Mouse (Mus musculus): ENCODE results near the gene Fam57a. TPM values are rescaled to one million over a fixed set of nuclear protein-coding genes. Genes with fewer than 3 reads are reported as not detected.

Gene Fam57a
- polyA plus RNA-seq, 1 experiment from 2014 or later = 36.4 TPM

- no peaks in the 10 kb centered on the region for H3K27me3 ChIP-seq (ENCODE audit: low read depth, poor library complexity, severe bottlenecking)
- H3K4me1 ChIP-seq = no peaks in the 10 kb centered on the region
- 95% methylated on average over 3 of the region's 3 CpGs for WGBS
- no peaks in the 10 kb centered on the region for H3K9me3 ChIP-seq (replicated peaks)
- H3K27ac ChIP-seq = no peak overlapping the region
- no peak overlapping the region for H3K4me3 ChIP-seq
- no peak for DNase-seq (ENCODE audit: low spot score)
- peaks cover 89% of the 10 kb centered on the region for H3K36me3 ChIP-seq
These were observed 56.7 kb downstream of the Fam57a start for GRCm38 (mm10) chr11:76236136-76236535.

GRCm38 (mm10) chr11:76239750-76240149, 60.3 kb downstream of the Fam57a start:
- peaks cover 55% of the 10 kb centered on the region for H3K36me3 ChIP-seq
- H3K4me1 ChIP-seq = peaks cover 16% of the 10 kb centered on the region
- H3K27me3 ChIP-seq (ENCODE audit: low read depth, poor library complexity, severe bottlenecking) = no peaks in the 10 kb centered on the region
- DNase-seq (ENCODE audit: low spot score) = no peak
- H3K4me3 ChIP-seq = no peak overlapping the region
- H3K9me3 ChIP-seq (replicated peaks) = no peaks in the 10 kb centered on the region
- no peak overlapping the region for H3K27ac ChIP-seq
- WGBS = 95% methylated on average over 2 of the region's 2 CpGs

DNA sequence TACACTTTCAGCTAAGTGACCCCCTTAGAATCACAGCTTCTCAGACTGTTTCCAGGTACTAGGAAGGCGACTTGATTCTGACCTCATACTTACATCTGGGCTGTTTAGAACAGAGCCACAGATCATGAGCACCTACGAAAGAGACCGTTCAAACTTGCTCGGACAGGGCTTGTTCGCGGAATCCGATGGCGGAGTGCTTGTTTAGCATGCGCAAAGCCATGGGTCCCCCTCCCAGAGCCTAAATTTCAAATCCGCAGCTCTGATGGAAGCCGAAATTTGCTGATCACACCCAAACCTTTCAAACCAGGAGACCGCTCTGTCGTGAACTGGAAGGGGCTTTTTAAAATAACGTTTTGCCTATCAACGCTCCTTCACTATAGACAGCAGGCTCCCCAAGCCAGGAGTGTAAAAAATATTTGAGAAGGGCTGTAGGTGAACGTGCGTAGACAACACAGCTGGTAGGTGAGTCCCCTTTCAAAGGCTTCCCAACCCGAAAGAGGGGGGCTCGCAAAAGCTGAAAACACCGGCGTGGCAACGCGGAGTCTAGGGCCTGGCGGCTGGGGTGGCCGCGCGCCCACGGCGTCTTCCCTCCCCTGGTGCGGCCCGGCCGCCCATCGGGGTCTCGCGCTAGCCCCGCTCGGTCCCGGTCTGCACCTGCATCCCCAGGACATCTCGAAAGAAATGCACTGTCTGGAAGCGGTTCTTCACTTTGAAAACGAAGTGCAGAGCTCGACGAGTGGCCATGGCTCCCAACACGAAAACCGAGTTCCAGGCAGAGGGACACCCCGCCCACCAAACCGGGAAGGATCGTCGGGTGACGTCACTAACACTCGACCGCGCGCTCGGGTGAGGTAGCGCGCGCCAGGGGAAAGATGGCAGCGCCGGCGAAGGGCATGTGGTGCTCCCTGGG, 63.7 kb downstream of the Fam57a start, which contains the start of the genes Mrm3 and Glod4:
Mrm3 (plus strand) TSS at position 815 of the 910 bp plus-strand sequence.
Glod4 (minus strand) TSS at position 825 of the 910 bp plus-strand sequence.
- no peaks in the 10 kb centered on the region for H3K9me3 ChIP-seq (replicated peaks)
- H3K36me3 ChIP-seq = peaks cover 40% of the 10 kb centered on the region
- H3K4me1 ChIP-seq = peaks cover 18% of the 10 kb centered on the region
- peak within 1 kb of the TSS; percentile 95 for H3K4me3 ChIP-seq
- peak; percentile 98 for DNase-seq (ENCODE audit: low spot score)
- H3K27me3 ChIP-seq (ENCODE audit: low read depth, poor library complexity, severe bottlenecking) = no peaks in the 10 kb centered on the region
- under 1% methylated on average over 61 of the region's 61 CpGs for WGBS
- H3K27ac ChIP-seq = peak within 1 kb of the TSS; percentile 91

- Histone ChIP-seq H3K4me3 (peak overlapping the region; percentile 95), H3K4me1 (peaks cover 18% of the 10 kb centered on the region), H3K27ac (peak overlapping the region; percentile 91), H3K27me3 (ENCODE audit: low read depth, poor library complexity, severe bottlenecking) (no peaks in the 10 kb centered on the region), H3K9me3 (replicated peaks) (no peaks in the 10 kb centered on the region), H3K36me3 (peaks cover 39% of the 10 kb centered on the region)
- 2% methylated on average over 34 of the region's 34 CpGs for WGBS
- DNase-seq (ENCODE audit: low spot score) = no peak
These were observed 64.5 kb downstream of the Fam57a start for GRCm38 (mm10) chr11:76243811-76244546.

DNA sequence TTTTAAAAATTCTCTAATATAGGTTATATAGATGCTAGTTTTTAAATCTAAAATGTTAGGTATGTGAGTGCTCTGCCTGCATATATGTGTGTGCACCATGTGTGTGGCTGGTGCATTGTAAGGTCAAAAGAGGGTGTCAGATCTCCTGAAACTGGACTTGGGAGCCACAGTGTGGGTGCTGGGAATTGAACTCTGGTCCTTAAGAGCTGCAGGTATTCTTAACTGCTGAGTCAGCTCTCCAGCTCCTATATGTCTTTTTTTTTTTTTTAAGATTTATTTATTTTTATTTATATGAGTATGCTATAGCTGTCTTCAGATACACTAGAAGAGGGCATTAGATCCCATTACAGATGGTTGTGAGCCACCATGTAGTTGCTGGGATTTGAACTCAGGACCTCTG, 67.0 kb downstream of the Fam57a start:
- H3K9me3 ChIP-seq (replicated peaks) = no peaks in the 10 kb centered on the region
- H3K27ac ChIP-seq = no peak overlapping the region
- H3K4me3 ChIP-seq = no peak overlapping the region
- no peaks in the 10 kb centered on the region for H3K27me3 ChIP-seq (ENCODE audit: low read depth, poor library complexity, severe bottlenecking)
- peaks cover 18% of the 10 kb centered on the region for H3K4me1 ChIP-seq
- peaks cover 42% of the 10 kb centered on the region for H3K36me3 ChIP-seq
- no peak for DNase-seq (ENCODE audit: low spot score)

- no peak for DNase-seq (ENCODE audit: low spot score)
- peaks cover 18% of the 10 kb centered on the region for H3K4me1 ChIP-seq
- WGBS = 62% methylated on average over 2 of the region's 2 CpGs
- no peak overlapping the region for H3K4me3 ChIP-seq
- H3K27me3 ChIP-seq (ENCODE audit: low read depth, poor library complexity, severe bottlenecking) = no peaks in the 10 kb centered on the region
- H3K27ac ChIP-seq = no peak overlapping the region
- H3K9me3 ChIP-seq (replicated peaks) = no peaks in the 10 kb centered on the region
- H3K36me3 ChIP-seq = peaks cover 42% of the 10 kb centered on the region
These were observed 67.8 kb downstream of the Fam57a start for GRCm38 (mm10) chr11:76247239-76247638.

DNA sequence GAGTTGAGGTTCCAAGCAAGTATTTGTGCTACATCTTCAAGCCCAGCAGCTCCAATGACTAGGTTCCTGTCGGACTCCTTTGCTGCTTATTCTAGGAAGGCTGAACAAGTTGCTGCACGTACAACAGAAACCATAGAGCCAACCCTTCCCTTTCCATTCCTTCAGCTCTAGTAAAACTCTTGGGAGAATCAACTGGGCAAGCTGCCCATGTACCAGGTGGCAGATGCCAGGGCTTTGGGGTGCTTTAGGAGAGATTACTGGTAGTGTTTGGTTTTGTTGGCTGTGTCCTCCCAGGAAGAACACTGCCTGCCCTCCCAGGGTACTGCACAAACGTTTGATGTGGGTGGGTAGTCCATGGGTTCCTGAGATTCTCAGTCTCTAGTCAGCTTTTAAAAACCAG, 72.6 kb downstream of the Fam57a start:
- H3K4me1 ChIP-seq = peaks cover 41% of the 10 kb centered on the region
- no peak for DNase-seq (ENCODE audit: low spot score)
- no peaks in the 10 kb centered on the region for H3K27me3 ChIP-seq (ENCODE audit: low read depth, poor library complexity, severe bottlenecking)
- 59% methylated on average over 3 of the region's 3 CpGs for WGBS
- no peaks in the 10 kb centered on the region for H3K9me3 ChIP-seq (replicated peaks)
- H3K36me3 ChIP-seq = peaks cover 45% of the 10 kb centered on the region
- no peak overlapping the region for H3K27ac ChIP-seq
- H3K4me3 ChIP-seq = no peak overlapping the region

GRCm38 (mm10) chr11:76253145-76253917, 73.9 kb downstream of the Fam57a start:
- H3K4me1 ChIP-seq = peaks cover 54% of the 10 kb centered on the region
- H3K27ac ChIP-seq = peak overlapping the region; percentile 37; the same call in 1 of the 2 replicates
- 47% methylated on average over 5 of the region's 5 CpGs for WGBS
- no peaks in the 10 kb centered on the region for H3K9me3 ChIP-seq (replicated peaks)
- no peak overlapping the region for H3K4me3 ChIP-seq
- peaks cover 47% of the 10 kb centered on the region for H3K36me3 ChIP-seq
- DNase-seq (ENCODE audit: low spot score) = peak; percentile 91
- no peaks in the 10 kb centered on the region for H3K27me3 ChIP-seq (ENCODE audit: low read depth, poor library complexity, severe bottlenecking)

GRCm38 (mm10) chr11:76253918-76254264, 74.4 kb downstream of the Fam57a start:
- WGBS = 88% methylated on average over 4 of the region's 4 CpGs
- Histone ChIP-seq H3K9me3 (replicated peaks) (no peaks in the 10 kb centered on the region), H3K27ac (peak overlapping the region; percentile 37), H3K27me3 (ENCODE audit: low read depth, poor library complexity, severe bottlenecking) (no peaks in the 10 kb centered on the region), H3K4me1 (peaks cover 60% of the 10 kb centered on the region), H3K36me3 (peaks cover 47% of the 10 kb centered on the region), H3K4me3 (no peak overlapping the region)
- no peak for DNase-seq (ENCODE audit: low spot score)

DNA sequence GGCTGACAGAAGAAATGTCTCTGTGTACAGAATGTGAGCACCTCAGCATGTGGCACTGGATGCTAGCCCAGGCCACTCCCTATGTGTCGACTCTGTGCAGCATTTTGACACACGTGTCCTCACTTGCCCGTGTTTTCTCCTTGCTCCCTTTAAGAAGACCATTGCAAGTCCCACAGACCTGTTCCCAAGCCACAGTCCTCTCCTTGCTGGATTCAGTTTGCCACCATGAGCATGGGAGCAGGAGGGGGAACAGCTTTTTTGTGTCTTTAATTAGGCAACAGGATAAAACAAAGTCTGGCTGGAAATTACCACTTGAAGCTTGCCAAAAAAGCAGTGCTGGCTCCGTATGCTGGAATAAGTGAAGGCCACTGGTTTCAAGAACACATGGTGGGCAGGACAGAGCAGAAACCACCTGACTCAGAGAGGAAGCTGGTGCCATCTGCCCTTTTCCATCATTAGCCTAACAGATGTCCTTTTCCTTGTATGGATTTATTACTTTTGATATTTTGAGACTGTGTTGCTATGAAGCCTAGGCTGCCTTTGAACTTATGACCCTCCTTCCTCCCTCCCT, 76.0 kb downstream of the Fam57a start:
- 54% methylated on average over 4 of the region's 4 CpGs for WGBS
- H3K4me3 ChIP-seq = 0 out of 2 replicates have a peak overlapping the region, but pooled peaks have one; percentile 5
- peaks cover 45% of the 10 kb centered on the region for H3K36me3 ChIP-seq
- H3K9me3 ChIP-seq (replicated peaks) = no peaks in the 10 kb centered on the region
- H3K4me1 ChIP-seq = peaks cover 63% of the 10 kb centered on the region
- DNase-seq (ENCODE audit: low spot score) = no peak
- H3K27me3 ChIP-seq (ENCODE audit: low read depth, poor library complexity, severe bottlenecking) = no peaks in the 10 kb centered on the region
- peak overlapping the region; percentile 73 for H3K27ac ChIP-seq

DNA sequence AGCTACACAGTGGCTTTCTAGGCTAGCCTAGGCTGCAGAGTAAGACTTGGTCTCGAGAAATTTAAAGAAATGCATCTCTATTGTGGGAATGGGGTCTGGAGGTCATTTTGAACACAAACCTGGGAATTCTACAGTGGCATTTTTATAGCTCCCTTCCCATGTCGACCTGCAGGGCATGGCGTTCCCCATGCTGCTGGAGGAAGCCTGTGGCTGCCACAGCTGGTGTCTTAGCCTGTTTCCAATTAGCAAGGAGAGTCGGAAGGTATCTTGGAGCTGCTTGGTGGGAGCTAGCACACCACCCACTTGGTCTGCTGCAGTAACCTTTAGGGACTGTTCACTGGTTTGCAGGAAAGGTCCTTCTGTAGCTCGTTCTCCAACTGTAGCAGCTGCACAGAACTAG, 76.7 kb downstream of the Fam57a start:
- H3K27me3 ChIP-seq (ENCODE audit: low read depth, poor library complexity, severe bottlenecking) = no peaks in the 10 kb centered on the region
- peaks cover 69% of the 10 kb centered on the region for H3K4me1 ChIP-seq
- peak overlapping the region; percentile 5; the same call in 1 of the 2 replicates for H3K4me3 ChIP-seq
- peaks cover 45% of the 10 kb centered on the region for H3K36me3 ChIP-seq
- peak; percentile 84 for DNase-seq (ENCODE audit: low spot score)
- 6% methylated on average over 5 of the region's 5 CpGs for WGBS
- no peaks in the 10 kb centered on the region for H3K9me3 ChIP-seq (replicated peaks)
- H3K27ac ChIP-seq = peak overlapping the region; percentile 73

- DNase-seq (ENCODE audit: low spot score) = no peak
- Histone ChIP-seq H3K4me1 (peaks cover 77% of the 10 kb centered on the region), H3K27ac (peak overlapping the region; percentile 73), H3K4me3 (no peak overlapping the region), H3K9me3 (replicated peaks) (no peaks in the 10 kb centered on the region), H3K36me3 (peaks cover 54% of the 10 kb centered on the region), H3K27me3 (ENCODE audit: low read depth, poor library complexity, severe bottlenecking) (no peaks in the 10 kb centered on the region)
- WGBS = 56% methylated on average over 4 of the region's 4 CpGs
These were observed 77.9 kb downstream of the Fam57a start for GRCm38 (mm10) chr11:76257386-76257785.
